Mouse (Mus musculus) heart, embryonic 16.5 days (tissue): ENCODE results near the gene Fam243. TPM values are rescaled to one million over a fixed set of nuclear protein-coding genes. Genes with fewer than 3 reads are reported as not detected.

Experiments used
- ATAC-seq: fragments of 200-750 bp; cut with Nextera tagmentation; replicated peaks from 2 replicates; pipeline ENCODE4 v1.8.0; 2017; ENCODE audit warnings: moderate number of reproducible peaks; ENCODE audit not compliant: insufficient read depth, low FRiP score; ENCODE audit errors: extremely low read depth
- H3K27ac ChIP-seq: fragments of 300-500 bp; sonication (generic); 2 replicates; pipeline ENCODE4 v1.5.1; 2014; ENCODE audit warnings: mild to moderate bottlenecking, low read length, control low read depth, moderate library complexity
- H3K27me3 ChIP-seq: fragments of 300-500 bp; sonication (generic); 2 replicates; pipeline ENCODE4 v1.6.1; 2014; ENCODE audit warnings: low read length, mixed read lengths; ENCODE audit not compliant: control insufficient read depth, insufficient read depth
- H3K36me3 ChIP-seq: fragments of 300-500 bp; sonication (generic); 2 replicates; pipeline ENCODE4 v1.6.1; 2014; ENCODE audit not compliant: control insufficient read depth, insufficient read depth
- H3K4me1 ChIP-seq: fragments of 300-500 bp; sonication (generic); 2 replicates; pipeline ENCODE4 v1.6.1; 2014; ENCODE audit warnings: low read length, mixed read lengths; ENCODE audit not compliant: control insufficient read depth, insufficient read depth
- H3K4me2 ChIP-seq: fragments of 300-500 bp; sonication (generic); 2 replicates; pipeline ENCODE4 v1.6.1; 2014; ENCODE audit warnings: low read depth, mild to moderate bottlenecking, control low read depth, low read length
- H3K4me3 ChIP-seq: fragments of 300-500 bp; sonication (generic); 2 replicates; pipeline ENCODE4 v1.5.1; 2014; ENCODE audit warnings: mild to moderate bottlenecking, control low read depth, low read length
- H3K9ac ChIP-seq: fragments of 300-500 bp; sonication (generic); 2 replicates; pipeline ENCODE4 v1.6.1; 2014; ENCODE audit warnings: low read length, control low read depth
- H3K9me3 ChIP-seq: fragments of 300-500 bp; sonication (generic); replicated peaks from 2 replicates; pipeline ENCODE4 v1.6.1; 2016; ENCODE audit warnings: low read length; ENCODE audit not compliant: control insufficient read depth
- WGBS: fragments of 180-500 bp; shearing (Covaris S2); extraction: QIAGEN DNeasy Blood & Tissue Kit; methylation state at CpG from one replicate; pipeline ENCODE4 v1.1.7; 2014; 5-methylcytosine and 5-hydroxymethylcytosine counted together
- polyA plus RNA-seq: library from polyadenylated mRNA; unstranded; fragments of >200 nt; fragmentation: Nextera tagmentation; extraction: Ambion mirVana; gene quantifications from 2 replicates; pipeline ENCODE4 v1.2.1, GENCODE M21; 2015

Fam243 gene
- polyA plus RNA-seq, 1 experiment from 2014 or later = 0.05 TPM

GRCm38 (mm10) chr16:92292101-92292500 lies 29.1 kb downstream of the Fam243 start, which contains the start of gene Kcne2:
TSS of gene Kcne2 (plus strand) at chr16:92292389.
- H3K27me3 ChIP-seq = no peaks in the 10 kb centered on the region; the same call in 1 of the 2 replicates
- H3K4me2 ChIP-seq = no peak within 1 kb of the TSS
- no peak within 1 kb of the TSS for H3K27ac ChIP-seq
- H3K4me1 ChIP-seq = peaks cover 8% of the 10 kb centered on the region; the same call in 1 of the 2 replicates
- WGBS = 57% methylated on average over 10 of the region's 10 CpGs
- no peak for ATAC-seq
- H3K36me3 ChIP-seq = no peaks in the 10 kb centered on the region
- no peaks in the 10 kb centered on the region for H3K9me3 ChIP-seq
- H3K9ac ChIP-seq = no peak within 1 kb of the TSS
- H3K4me3 ChIP-seq = no peak within 1 kb of the TSS

GRCm38 (mm10) chr16:92290045-92290444 lies 31.2 kb downstream of the Fam243 start:
- no peak overlapping the region for H3K9ac ChIP-seq
- no peak overlapping the region for H3K27ac ChIP-seq
- ATAC-seq = no peak
- no peaks in the 10 kb centered on the region; the same call in 1 of the 2 replicates for H3K27me3 ChIP-seq
- no peak overlapping the region for H3K4me3 ChIP-seq
- H3K4me1 ChIP-seq = peaks cover 2% of the 10 kb centered on the region; the same call in 1 of the 2 replicates
- no peaks in the 10 kb centered on the region for H3K9me3 ChIP-seq
- H3K4me2 ChIP-seq = no peak overlapping the region
- no peaks in the 10 kb centered on the region for H3K36me3 ChIP-seq

- no peak for ATAC-seq
- no peaks in the 10 kb centered on the region for H3K36me3 ChIP-seq
- WGBS = 74% methylated on average over 9 of the region's 9 CpGs
- H3K27me3 ChIP-seq = no peaks in the 10 kb centered on the region; the same call in 1 of the 2 replicates
- H3K4me2 ChIP-seq = no peak overlapping the region
- H3K9me3 ChIP-seq = no peaks in the 10 kb centered on the region
- H3K9ac ChIP-seq = no peak overlapping the region
- no peak overlapping the region for H3K27ac ChIP-seq
- no peak overlapping the region for H3K4me3 ChIP-seq
- no peaks in the 10 kb centered on the region for H3K4me1 ChIP-seq
Observed at GRCm38 (mm10) chr16:92288778-92289177, 32.5 kb downstream of the Fam243 start.

GRCm38 (mm10) chr16:92286609-92287008 lies 34.6 kb downstream of the Fam243 start:
- H3K36me3 ChIP-seq = no peaks in the 10 kb centered on the region
- 5% methylated on average over 7 of the region's 7 CpGs for WGBS
- H3K4me2 ChIP-seq = no peak overlapping the region
- H3K4me3 ChIP-seq = no peak overlapping the region
- ATAC-seq = no peak
- H3K9me3 ChIP-seq = no peaks in the 10 kb centered on the region
- H3K27ac ChIP-seq = no peak overlapping the region
- no peak overlapping the region for H3K9ac ChIP-seq
- no peaks in the 10 kb centered on the region for H3K27me3 ChIP-seq
- no peaks in the 10 kb centered on the region for H3K4me1 ChIP-seq

GRCm38 (mm10) chr16:92285068-92285467 lies 36.2 kb downstream of the Fam243 start:
- no peak for ATAC-seq
- WGBS = 22% methylated on average over 10 of the region's 10 CpGs

GRCm38 (mm10) chr16:92282671-92283070 lies 38.6 kb downstream of the Fam243 start:
- no peaks in the 10 kb centered on the region for H3K9me3 ChIP-seq
- H3K36me3 ChIP-seq = no peaks in the 10 kb centered on the region
- H3K27me3 ChIP-seq = no peaks in the 10 kb centered on the region
- H3K9ac ChIP-seq = no peak overlapping the region
- no peak overlapping the region for H3K27ac ChIP-seq
- H3K4me2 ChIP-seq = no peak overlapping the region
- 92% methylated on average over 5 of the region's 5 CpGs for WGBS
- no peak for ATAC-seq
- no peaks in the 10 kb centered on the region for H3K4me1 ChIP-seq
- no peak overlapping the region for H3K4me3 ChIP-seq

More at GRCm38 (mm10) chr16:92285068-92285467, 36.2 kb downstream of the Fam243 start:
- no peak overlapping the region for H3K4me2 ChIP-seq
- no peaks in the 10 kb centered on the region for H3K4me1 ChIP-seq
- no peaks in the 10 kb centered on the region for H3K9me3 ChIP-seq
- H3K27ac ChIP-seq = no peak overlapping the region
- no peak overlapping the region for H3K9ac ChIP-seq
- H3K27me3 ChIP-seq = no peaks in the 10 kb centered on the region
- H3K4me3 ChIP-seq = no peak overlapping the region
- no peaks in the 10 kb centered on the region for H3K36me3 ChIP-seq

GRCm38 (mm10) chr16:92275526-92275925 lies 45.7 kb downstream of the Fam243 start:
- 78% methylated on average over 4 of the region's 4 CpGs for WGBS
- Histone ChIP-seq H3K27me3 (no peaks in the 10 kb centered on the region), H3K4me1 (no peaks in the 10 kb centered on the region), H3K9ac (no peak overlapping the region), H3K4me3 (no peak overlapping the region), H3K36me3 (no peaks in the 10 kb centered on the region), H3K9me3 (no peaks in the 10 kb centered on the region), H3K4me2 (no peak overlapping the region), H3K27ac (no peak overlapping the region)
- no peak for ATAC-seq

GRCm38 (mm10) chr16:92274516-92274915 lies 46.7 kb downstream of the Fam243 start:
- H3K27me3 ChIP-seq = no peaks in the 10 kb centered on the region
- WGBS = 76% methylated on average over 5 of the region's 5 CpGs
- no peak overlapping the region for H3K27ac ChIP-seq
- no peaks in the 10 kb centered on the region for H3K4me1 ChIP-seq
- no peak overlapping the region for H3K4me2 ChIP-seq
- H3K36me3 ChIP-seq = no peaks in the 10 kb centered on the region
- H3K9me3 ChIP-seq = no peaks in the 10 kb centered on the region
- H3K4me3 ChIP-seq = no peak overlapping the region
- no peak for ATAC-seq
- H3K9ac ChIP-seq = no peak overlapping the region
